Mouse (Mus musculus): ENCODE results near the gene Epb41. TPM values are rescaled to one million over a fixed set of nuclear protein-coding genes. Genes with fewer than 3 reads are reported as not detected.

The Epb41 gene
- polyA plus RNA-seq, 1 experiment = 34.0 TPM

DNA sequence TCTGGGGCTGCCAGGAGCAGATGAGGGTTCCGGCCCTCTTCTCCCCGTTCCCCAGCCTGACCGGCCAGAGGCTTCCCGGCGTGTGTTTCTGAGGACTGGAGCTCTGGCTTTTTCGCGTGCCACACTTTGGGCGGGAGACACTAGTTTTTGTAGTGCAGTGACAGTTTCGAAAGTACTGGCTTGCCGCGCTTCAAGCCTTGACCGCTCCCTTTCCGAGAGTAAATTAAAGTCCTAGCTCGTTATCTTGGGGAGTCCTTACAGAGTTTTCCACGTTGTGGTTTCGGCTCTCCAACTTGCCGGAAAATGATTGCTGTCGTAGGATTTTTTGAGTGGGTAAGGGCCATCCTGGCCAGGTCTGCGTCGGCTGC is 201.0 kb downstream of the Epb41 start:
- TF ChIP-seq POLR2A (IDR thresholded peaks at IDR 0.05; ENCODE audit: low read depth, low read length) (no peak), CTCF (IDR thresholded peaks at IDR 0.05; ENCODE audit: borderline replicate concordance, insufficient read depth, low read length) (no peak)
- H3K4me3 ChIP-seq (ENCODE audit: insufficient read depth, low read length) = peak overlapping the region; percentile 83
- H3K27ac ChIP-seq (ENCODE audit: insufficient read depth, low read length) = peak overlapping the region; percentile 90
- peaks cover 4% of the 10 kb centered on the region for H3K4me1 ChIP-seq (ENCODE audit: control insufficient read depth, insufficient read depth, low read length)

Other genes starting within 250 kb of the Epb41 start
- 2.0 and 2.8 TPM in 2 replicates for gene Ptpru, start 237.0 kb downstream of the Epb41 start, polyA plus RNA-seq (2011; ENCODE audit: insufficient read length, low read depth, missing spikeins)
- gene Mecr, start 231.9 kb downstream of the Epb41 start, polyA plus RNA-seq (2011; ENCODE audit: insufficient read length, low read depth, missing spikeins) = 16.7 and 20.8 TPM in 2 replicates
- 35.0 and 40.6 TPM in 2 replicates for gene Srsf4, start 201.7 kb downstream of the Epb41 start, polyA plus RNA-seq (2011; ENCODE audit: insufficient read length, low read depth, missing spikeins)
- 4.4 and 8.0 TPM in 2 replicates for gene Tmem200b, start 153.6 kb downstream of the Epb41 start, polyA plus RNA-seq (2011; ENCODE audit: insufficient read length, low read depth, missing spikeins)
- 0.35 TPM in 1 of 2 replicates, not detected in the other for gene Gm10300, start 624 bp downstream of the Epb41 start, polyA plus RNA-seq (2011; ENCODE audit: insufficient read length, low read depth, missing spikeins)
- gene Oprd1, start 69.2 kb upstream of the Epb41 start, polyA plus RNA-seq (2011; ENCODE audit: insufficient read length, low read depth, missing spikeins) = not detected in 2 replicates
- gene Ythdf2, start 137.0 kb upstream of the Epb41 start, polyA plus RNA-seq (2011; ENCODE audit: insufficient read length, low read depth, missing spikeins) = 63.9 and 76.0 TPM in 2 replicates
- gene Gmeb1, start 186.3 kb upstream of the Epb41 start, polyA plus RNA-seq (2011; ENCODE audit: insufficient read length, low read depth, missing spikeins) = 16.8 and 20.9 TPM in 2 replicates
- gene Taf12, start 199.1 kb upstream of the Epb41 start, polyA plus RNA-seq (2011; ENCODE audit: insufficient read length, low read depth, missing spikeins) = 36.5 and 38.3 TPM in 2 replicates
- gene Rab42, start 228.1 kb upstream of the Epb41 start, polyA plus RNA-seq (2011; ENCODE audit: insufficient read length, low read depth, missing spikeins) = 0.67 TPM in 1 of 2 replicates, not detected in the other

Measured in embryonic fibroblast, embryonic 13.5 days (primary cell).